Mouse (Mus musculus): ENCODE data around the gene Gm20388.

Gene Gm20388

GRCm38 (mm10) chr8:120863683-120864082, 953.0 kb downstream of the Gm20388 start:
- no peak for DNase-seq (ENCODE audit: low spot score in 2 of 2)

- DNase-seq (ENCODE audit: low spot score in 2 of 2), result no peak
These were observed 956.7 kb downstream of the Gm20388 start for GRCm38 (mm10) chr8:120867386-120867785.

- DNase-seq (ENCODE audit: low spot score in 2 of 2), result no peak
These were observed 962.0 kb downstream of the Gm20388 start for GRCm38 (mm10) chr8:120872661-120873060.

- no peak for DNase-seq (ENCODE audit: low spot score in 2 of 2)
These were observed 965.6 kb downstream of the Gm20388 start for GRCm38 (mm10) chr8:120876010-120876918.

GRCm38 (mm10) chr8:120877005-120877404, 966.4 kb downstream of the Gm20388 start:
- DNase-seq (ENCODE audit: low spot score in 2 of 2), result no peak

- DNase-seq (ENCODE audit: low spot score in 2 of 2), result no peak
These were observed 969.3 kb downstream of the Gm20388 start for GRCm38 (mm10) chr8:120879928-120880327.

- no peak for DNase-seq (ENCODE audit: low spot score in 2 of 2)
These were observed 971.0 kb downstream of the Gm20388 start for GRCm38 (mm10) chr8:120881634-120882033.

- no peak for DNase-seq (ENCODE audit: low spot score in 2 of 2)
These were observed 972.0 kb downstream of the Gm20388 start for GRCm38 (mm10) chr8:120882657-120883056.

- no peak for DNase-seq (ENCODE audit: low spot score in 2 of 2)
These were observed 972.7 kb downstream of the Gm20388 start for GRCm38 (mm10) chr8:120883369-120883768.

- DNase-seq (ENCODE audit: low spot score in 2 of 2), result no peak
These were observed 973.2 kb downstream of the Gm20388 start for GRCm38 (mm10) chr8:120883853-120884252.

- DNase-seq (ENCODE audit: low spot score in 2 of 2), result no peak
These were observed 974.2 kb downstream of the Gm20388 start for GRCm38 (mm10) chr8:120884881-120885280.

GRCm38 (mm10) chr8:120887254-120887653, 976.6 kb downstream of the Gm20388 start:
- no peak for DNase-seq (ENCODE audit: low spot score in 2 of 2)

GRCm38 (mm10) chr8:120888005-120888404, 977.4 kb downstream of the Gm20388 start:
- no peak for DNase-seq (ENCODE audit: low spot score in 2 of 2)

GRCm38 (mm10) chr8:120889189-120889588, 978.5 kb downstream of the Gm20388 start:
- no peak for DNase-seq (ENCODE audit: low spot score in 2 of 2)

- no peak for DNase-seq (ENCODE audit: low spot score in 2 of 2)
These were observed 979.4 kb downstream of the Gm20388 start for GRCm38 (mm10) chr8:120890068-120890467.

- no peak for DNase-seq (ENCODE audit: low spot score in 2 of 2)
These were observed 984.4 kb downstream of the Gm20388 start for GRCm38 (mm10) chr8:120895009-120895408.

- no peak for DNase-seq (ENCODE audit: low spot score in 2 of 2)
These were observed 985.0 kb downstream of the Gm20388 start for GRCm38 (mm10) chr8:120895600-120895999.

- DNase-seq (ENCODE audit: low spot score in 2 of 2), result no peak
These were observed 985.6 kb downstream of the Gm20388 start for GRCm38 (mm10) chr8:120896203-120896602.

- DNase-seq (ENCODE audit: low spot score in 2 of 2), result peak in 1 of 2 experiments; percentile 17
These were observed 987.4 kb downstream of the Gm20388 start for GRCm38 (mm10) chr8:120898008-120898407.

- no peak for DNase-seq (ENCODE audit: low spot score in 2 of 2)
These were observed 988.3 kb downstream of the Gm20388 start for GRCm38 (mm10) chr8:120898828-120899407.

- no peak for DNase-seq (ENCODE audit: low spot score in 2 of 2)
These were observed 991.7 kb downstream of the Gm20388 start for GRCm38 (mm10) chr8:120902346-120902745.

- no peak for DNase-seq (ENCODE audit: low spot score in 2 of 2)
These were observed 997.0 kb downstream of the Gm20388 start for GRCm38 (mm10) chr8:120907671-120908070.

GRCm38 (mm10) chr8:120910936-120911335, 1000.3 kb downstream of the Gm20388 start:
- DNase-seq (ENCODE audit: low spot score in 2 of 2), result no peak

Measured in left cerebral cortex, adult 9 months (tissue).